Mouse (Mus musculus) brain, embryonic 14.5 days (tissue): ENCODE data around the gene Sgsm1.

ENCODE experiments used
- CTCF ChIP-seq: fragments of 200-500 bp; IDR thresholded peaks from 2 replicates; pipeline ENCODE4 v1.5.1; 2012; ENCODE audit warnings: inconsistent platforms, mild to moderate bottlenecking, moderate library complexity, borderline replicate concordance; ENCODE audit not compliant: insufficient read depth, insufficient read length; ENCODE audit errors: extremely low read depth
- POLR2A ChIP-seq: fragments of 200-500 bp; IDR thresholded peaks from 2 replicates; pipeline ENCODE4 v1.6.1; 2012; ENCODE audit warnings: mild to moderate bottlenecking, inconsistent platforms, borderline replicate concordance; ENCODE audit not compliant: poor library complexity, insufficient read depth, insufficient read length, severe bottlenecking; ENCODE audit errors: extremely low read depth

DNA sequence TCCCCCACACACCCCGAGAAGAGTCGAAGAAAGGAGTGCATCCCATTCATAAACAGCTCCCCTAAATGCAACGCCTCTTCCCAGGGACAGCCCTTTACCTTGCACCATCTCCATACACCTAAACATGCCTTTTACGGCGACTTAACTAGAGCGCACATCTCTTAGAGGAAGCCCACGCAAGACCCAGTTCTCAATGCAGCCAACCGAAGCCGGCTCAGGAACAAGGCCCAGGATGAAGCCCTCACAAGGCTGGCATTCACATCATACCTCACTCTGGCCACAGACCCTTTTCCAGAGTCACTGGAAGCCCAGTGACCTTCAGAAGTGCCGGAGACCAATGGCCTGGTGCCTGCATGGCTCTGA, 110.8 kb downstream of the Sgsm1 start:
- TF ChIP-seq POLR2A (no peak), CTCF (no peak)
